Mouse (Mus musculus) lung, embryonic 14.5 days (tissue): ENCODE data around the gene Patl2. TPM values are rescaled to one million over a fixed set of nuclear protein-coding genes. Genes with fewer than 3 reads are reported as not detected.

Experiments
- ATAC-seq: fragments of 200-750 bp; cut with Nextera tagmentation; 2 replicates; pipeline ENCODE4 v1.8.0; 2017; ENCODE audit warnings: mild to moderate bottlenecking, moderate TSS enrichment, moderate library complexity; ENCODE audit not compliant: insufficient read depth
- DNase-seq: peaks from one replicate; pipeline ENCODE4 v3.0.0-alpha.2; 2015
- H3K27ac ChIP-seq: fragments of 300-500 bp; sonication (generic); 2 replicates; pipeline ENCODE4 v1.5.1; 2014; ENCODE audit warnings: low read depth, mild to moderate bottlenecking, moderate library complexity
- H3K27me3 ChIP-seq: fragments of 300-500 bp; sonication (generic); 2 replicates; pipeline ENCODE4 v1.6.1; 2014; ENCODE audit warnings: low read length, control low read depth; ENCODE audit not compliant: insufficient read depth
- H3K36me3 ChIP-seq: fragments of 300-500 bp; sonication (generic); 2 replicates; pipeline ENCODE4 v1.6.1; 2014; ENCODE audit warnings: control low read depth; ENCODE audit not compliant: insufficient read depth
- H3K4me1 ChIP-seq: fragments of 300-500 bp; sonication (generic); 2 replicates; pipeline ENCODE4 v1.6.1; 2014; ENCODE audit warnings: antibody characterized with exemption, control low read depth; ENCODE audit not compliant: insufficient read depth
- H3K4me2 ChIP-seq: fragments of 300-500 bp; sonication (generic); 2 replicates; pipeline ENCODE4 v1.6.1; 2014; ENCODE audit warnings: mild to moderate bottlenecking
- H3K4me3 ChIP-seq: fragments of 300-500 bp; sonication (generic); 2 replicates; pipeline ENCODE4 v1.5.1; 2014; ENCODE audit warnings: low read depth, low read length
- H3K9ac ChIP-seq: fragments of 300-500 bp; sonication (generic); 2 replicates; pipeline ENCODE4 v1.6.1; 2014
- H3K9me3 ChIP-seq: fragments of 300-500 bp; sonication (generic); 2 replicates; pipeline ENCODE4 v1.6.1; 2016; ENCODE audit warnings: low read depth, low read length, control low read depth
- CTCF ChIP-seq: IDR thresholded peaks from 2 replicates; pipeline ENCODE4 v1.5.1; 2016; ENCODE audit warnings: antibody characterized with exemption, low read depth
- WGBS: fragments of 180-500 bp; shearing (Covaris S2); extraction: QIAGEN DNeasy Blood & Tissue Kit; methylation state at CpG from one replicate; pipeline ENCODE4 v1.1.7; 2014; 5-methylcytosine and 5-hydroxymethylcytosine counted together
- polyA plus RNA-seq: library from polyadenylated mRNA; unstranded; fragments of >200 nt; fragmentation: Nextera tagmentation; extraction: Ambion mirVana; gene quantifications from 2 replicates; pipeline ENCODE4 v1.2.1, GENCODE M21; 2014

The Patl2 gene
- polyA plus RNA-seq, 1 experiment from 2014 or later = not detected

- Histone ChIP-seq H3K4me2 (no peak overlapping the region), H3K27me3 (no peaks in the 10 kb centered on the region), H3K36me3 (no peaks in the 10 kb centered on the region), H3K9ac (no peak overlapping the region), H3K4me3 (no peak overlapping the region), H3K27ac (no peak overlapping the region), H3K9me3 (no peaks in the 10 kb centered on the region), H3K4me1 (peaks cover 5% of the 10 kb centered on the region)
- no peak for DNase-seq
- TF ChIP-seq CTCF = no peak
- WGBS = 49% methylated on average over 4 of the region's 4 CpGs
- no peak for ATAC-seq
These were observed 40.2 kb downstream of the Patl2 start for GRCm38 (mm10) chr2:122145756-122146155.

DNA sequence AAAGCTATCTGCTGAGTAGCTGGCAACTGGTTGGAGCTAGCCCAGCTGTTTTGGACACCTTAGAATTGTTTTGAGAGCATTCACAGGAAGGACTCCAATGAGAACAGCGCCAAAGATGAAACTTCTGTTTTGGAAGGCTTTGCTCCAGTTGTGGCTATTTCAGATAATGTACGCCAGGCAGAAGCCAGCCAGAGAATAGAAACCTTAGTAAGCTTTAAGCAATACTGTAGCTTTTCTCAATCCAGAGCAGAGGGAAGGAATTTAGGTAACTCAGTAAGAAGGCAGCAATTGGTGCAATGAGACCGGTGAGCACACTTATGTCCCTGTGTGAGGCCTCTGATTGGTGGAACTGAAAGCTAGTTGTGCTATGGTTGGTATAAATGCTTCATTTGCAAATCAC is 42.9 kb downstream of the Patl2 start:
- no peak for TF ChIP-seq CTCF
- H3K4me1 ChIP-seq = no peaks in the 10 kb centered on the region; the same call in 1 of the 2 replicates
- 84% methylated on average over 3 of the region's 3 CpGs for WGBS
- H3K4me2 ChIP-seq = no peak overlapping the region
- H3K9ac ChIP-seq = no peak overlapping the region
- ATAC-seq = no peak
- no peak for DNase-seq
- H3K27ac ChIP-seq = no peak overlapping the region
- no peaks in the 10 kb centered on the region for H3K36me3 ChIP-seq
- no peaks in the 10 kb centered on the region for H3K27me3 ChIP-seq
- no peak overlapping the region for H3K4me3 ChIP-seq
- no peaks in the 10 kb centered on the region for H3K9me3 ChIP-seq

DNA sequence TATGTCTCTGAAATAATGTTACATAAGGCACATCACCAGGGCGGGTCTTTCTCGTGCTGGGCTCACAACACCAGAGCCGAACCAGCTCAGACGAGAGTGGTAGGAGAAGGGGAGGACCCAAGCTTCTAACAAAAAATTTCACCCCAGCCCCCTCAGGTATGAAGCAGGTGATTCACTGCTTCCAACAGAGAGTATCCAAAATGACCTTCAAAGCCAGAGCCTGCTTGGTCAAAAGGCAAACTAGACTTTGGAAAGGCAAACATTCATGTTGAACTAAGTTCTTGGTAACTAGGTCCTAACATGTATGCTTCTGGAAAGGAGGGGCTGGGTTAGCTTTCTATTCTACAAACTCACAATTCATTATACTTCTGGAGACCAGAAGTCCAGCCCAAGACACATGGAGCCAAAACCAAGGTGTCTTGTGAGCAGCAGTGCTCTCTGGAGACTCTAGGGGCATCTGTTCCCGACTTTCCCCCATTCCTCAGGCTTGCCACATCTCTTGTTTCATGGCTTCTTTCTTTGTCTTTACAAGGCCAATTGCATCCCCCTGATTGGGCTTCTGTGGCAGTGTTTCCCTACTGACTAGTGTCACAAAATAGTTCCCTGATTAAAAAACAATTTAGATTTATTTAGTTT is 44.5 kb downstream of the Patl2 start:
- Histone ChIP-seq H3K27ac (no peak overlapping the region), H3K36me3 (no peaks in the 10 kb centered on the region), H3K27me3 (no peaks in the 10 kb centered on the region), H3K9me3 (no peaks in the 10 kb centered on the region), H3K4me2 (no peak overlapping the region), H3K4me3 (no peak overlapping the region), H3K4me1 (no peaks in the 10 kb centered on the region), H3K9ac (no peak overlapping the region)
- no peak for ATAC-seq
- 0 out of 2 replicates have a peak, but pooled peaks have one; percentile 4 for TF ChIP-seq CTCF
- no peak for DNase-seq
- WGBS = 61% methylated on average over 5 of the region's 5 CpGs

- Histone ChIP-seq H3K36me3 (no peaks in the 10 kb centered on the region), H3K27me3 (no peaks in the 10 kb centered on the region), H3K9ac (no peak overlapping the region), H3K27ac (no peak overlapping the region), H3K4me3 (no peak overlapping the region), H3K4me2 (no peak overlapping the region), H3K9me3 (no peaks in the 10 kb centered on the region), H3K4me1 (no peaks in the 10 kb centered on the region)
- no peak for TF ChIP-seq CTCF
- 74% methylated on average over 2 of the region's 2 CpGs for WGBS
- DNase-seq (no peak), ATAC-seq (no peak)
These were observed 45.2 kb downstream of the Patl2 start for GRCm38 (mm10) chr2:122140815-122141214.

DNA sequence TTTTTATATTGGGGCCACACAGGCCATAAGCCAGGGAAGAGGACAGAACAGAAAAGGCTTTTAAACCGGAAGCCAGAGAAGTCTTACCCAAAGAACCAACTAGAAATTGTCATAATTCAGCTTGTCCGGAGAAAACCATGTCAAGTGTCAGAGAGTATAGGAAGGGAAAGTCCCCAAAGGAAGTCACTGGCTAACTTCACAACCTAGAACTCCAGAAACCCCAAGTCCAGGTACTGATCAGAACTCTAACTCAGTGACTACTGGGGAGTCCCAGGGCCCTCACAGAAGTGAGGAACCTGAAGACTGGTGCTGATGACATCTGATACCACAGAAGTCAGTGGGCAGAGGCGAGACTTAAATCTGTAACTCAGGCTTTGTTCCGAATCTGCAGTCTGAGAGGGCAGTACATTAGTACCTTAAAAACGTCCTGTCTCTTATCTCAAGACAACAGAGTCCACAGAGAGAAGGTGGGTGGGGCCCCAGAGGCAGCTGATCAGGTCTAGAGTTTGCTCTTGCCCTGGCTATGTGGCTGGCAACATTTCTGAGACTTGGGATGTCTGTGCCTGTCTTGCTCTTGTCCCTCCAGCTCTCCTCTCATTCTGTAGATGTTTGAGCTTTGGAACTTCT is 48.0 kb downstream of the Patl2 start:
- no peak for ATAC-seq
- 44% methylated on average over 5 of the region's 5 CpGs for WGBS
- no peaks in the 10 kb centered on the region for H3K27me3 ChIP-seq
- H3K9ac ChIP-seq = no peak overlapping the region
- H3K27ac ChIP-seq = no peak overlapping the region
- H3K36me3 ChIP-seq = no peaks in the 10 kb centered on the region
- DNase-seq = no peak
- TF ChIP-seq CTCF = no peak
- H3K4me2 ChIP-seq = no peak overlapping the region
- H3K4me1 ChIP-seq = no peaks in the 10 kb centered on the region
- H3K9me3 ChIP-seq = no peaks in the 10 kb centered on the region
- no peak overlapping the region for H3K4me3 ChIP-seq

GRCm38 (mm10) chr2:122132618-122133017 is 53.4 kb downstream of the Patl2 start:
- Histone ChIP-seq H3K36me3 (no peaks in the 10 kb centered on the region), H3K27me3 (no peaks in the 10 kb centered on the region), H3K4me1 (no peaks in the 10 kb centered on the region), H3K9me3 (no peaks in the 10 kb centered on the region), H3K4me3 (no peak overlapping the region), H3K4me2 (no peak overlapping the region), H3K9ac (no peak overlapping the region), H3K27ac (no peak overlapping the region)
- ATAC-seq (no peak), DNase-seq (no peak)
- TF ChIP-seq CTCF = no peak
- 76% methylated on average over 2 of the region's 2 CpGs for WGBS

GRCm38 (mm10) chr2:122132078-122132477 is 53.9 kb downstream of the Patl2 start:
- no peak for ATAC-seq

More at GRCm38 (mm10) chr2:122132078-122132477, 53.9 kb downstream of the Patl2 start:
- no peaks in the 10 kb centered on the region for H3K9me3 ChIP-seq
- no peaks in the 10 kb centered on the region for H3K4me1 ChIP-seq
- no peak overlapping the region for H3K4me2 ChIP-seq
- no peak for DNase-seq
- WGBS = 89% methylated on average over 2 of the region's 2 CpGs
- H3K27me3 ChIP-seq = no peaks in the 10 kb centered on the region
- no peak overlapping the region for H3K9ac ChIP-seq
- no peaks in the 10 kb centered on the region for H3K36me3 ChIP-seq
- no peak overlapping the region for H3K4me3 ChIP-seq
- no peak for TF ChIP-seq CTCF
- no peak overlapping the region for H3K27ac ChIP-seq
